Mouse (Mus musculus): ENCODE results near the gene Tmem203.

Gene Tmem203

GRCm38 (mm10) chr2:25255284-25255779, at the start of gene Tmem203:
TSS of gene Tmem203 (plus strand) at chr2:25255439.
- DNase-seq (ENCODE audit: low spot score): peak; percentile 51

GRCm38 (mm10) chr2:25207593-25207992, 47.6 kb upstream of the Tmem203 start:
- no peak for DNase-seq (ENCODE audit: low spot score)

GRCm38 (mm10) chr2:25210686-25211085, 44.6 kb upstream of the Tmem203 start:
- DNase-seq (ENCODE audit: low spot score): no peak

GRCm38 (mm10) chr2:25211121-25211670, 44.0 kb upstream of the Tmem203 start, which contains the start of gene Nelfb:
TSS of gene Nelfb (minus strand) at chr2:25211489.
- peak; percentile 57 for DNase-seq (ENCODE audit: low spot score)

- DNase-seq (ENCODE audit: low spot score): no peak
These were observed 41.9 kb upstream of the Tmem203 start for GRCm38 (mm10) chr2:25213266-25213865.

- no peak for DNase-seq (ENCODE audit: low spot score)
These were observed 40.8 kb upstream of the Tmem203 start, which contains the start of gene Stpg3 for GRCm38 (mm10) chr2:25214444-25214843. TSS of gene Stpg3 (minus strand) at chr2:25214637.

- no peak for DNase-seq (ENCODE audit: low spot score)
These were observed 37.6 kb upstream of the Tmem203 start for GRCm38 (mm10) chr2:25217666-25218065.

GRCm38 (mm10) chr2:25218445-25218844, 36.8 kb upstream of the Tmem203 start, which contains the start of gene Fam166a:
TSS of gene Fam166a (plus strand) at chr2:25218745.
- no peak for DNase-seq (ENCODE audit: low spot score)

GRCm38 (mm10) chr2:25221331-25221772, 33.9 kb upstream of the Tmem203 start:
- DNase-seq (ENCODE audit: low spot score): no peak

- peak; percentile 46 for DNase-seq (ENCODE audit: low spot score)
These were observed 31.4 kb upstream of the Tmem203 start for GRCm38 (mm10) chr2:25223681-25224491.

- no peak for DNase-seq (ENCODE audit: low spot score)
These were observed 30.8 kb upstream of the Tmem203 start, which contains the start of gene Tubb4b for GRCm38 (mm10) chr2:25224492-25224765. TSS of gene Tubb4b (minus strand) at chr2:25224702.

- peak; percentile 88 for DNase-seq (ENCODE audit: low spot score)
These were observed 30.2 kb upstream of the Tmem203 start for GRCm38 (mm10) chr2:25224766-25225752.

GRCm38 (mm10) chr2:25225811-25226379, 29.3 kb upstream of the Tmem203 start:
- DNase-seq (ENCODE audit: low spot score): no peak

GRCm38 (mm10) chr2:25226864-25227263, 28.4 kb upstream of the Tmem203 start:
- DNase-seq (ENCODE audit: low spot score): no peak

- DNase-seq (ENCODE audit: low spot score): no peak
These were observed 27.8 kb upstream of the Tmem203 start for GRCm38 (mm10) chr2:25227406-25227805.

GRCm38 (mm10) chr2:25228431-25228889, 26.8 kb upstream of the Tmem203 start:
- peak; percentile 79 for DNase-seq (ENCODE audit: low spot score)

- DNase-seq (ENCODE audit: low spot score): no peak
These were observed 26.2 kb upstream of the Tmem203 start for GRCm38 (mm10) chr2:25228995-25229530.

GRCm38 (mm10) chr2:25229582-25229981, 25.7 kb upstream of the Tmem203 start:
- no peak for DNase-seq (ENCODE audit: low spot score)

GRCm38 (mm10) chr2:25230581-25230980, 24.7 kb upstream of the Tmem203 start:
- no peak for DNase-seq (ENCODE audit: low spot score)

GRCm38 (mm10) chr2:25231038-25231437, 24.2 kb upstream of the Tmem203 start:
- DNase-seq (ENCODE audit: low spot score): no peak

- DNase-seq (ENCODE audit: low spot score): no peak
These were observed 21.8 kb upstream of the Tmem203 start for GRCm38 (mm10) chr2:25233421-25233820.

Measured in urinary bladder, postnatal 10 days (tissue).